Mouse (Mus musculus) lung, adult 2 months (tissue): ENCODE data around the gene Pfkfb2.

Experiments
- CTCF ChIP-seq: fragments of 200-500 bp; IDR thresholded peaks from 2 replicates; pipeline ENCODE4 v1.5.1; 2011; ENCODE audit warnings: mild to moderate bottlenecking, low read length, control low read depth; ENCODE audit not compliant: insufficient read depth
- POLR2A ChIP-seq: fragments of 200-500 bp; IDR thresholded peaks from 2 replicates; pipeline ENCODE4 v1.6.1; 2011; ENCODE audit warnings: low read depth, mild to moderate bottlenecking, control low read depth, low read length, borderline replicate concordance; ENCODE audit errors: extremely low read depth

DNA sequence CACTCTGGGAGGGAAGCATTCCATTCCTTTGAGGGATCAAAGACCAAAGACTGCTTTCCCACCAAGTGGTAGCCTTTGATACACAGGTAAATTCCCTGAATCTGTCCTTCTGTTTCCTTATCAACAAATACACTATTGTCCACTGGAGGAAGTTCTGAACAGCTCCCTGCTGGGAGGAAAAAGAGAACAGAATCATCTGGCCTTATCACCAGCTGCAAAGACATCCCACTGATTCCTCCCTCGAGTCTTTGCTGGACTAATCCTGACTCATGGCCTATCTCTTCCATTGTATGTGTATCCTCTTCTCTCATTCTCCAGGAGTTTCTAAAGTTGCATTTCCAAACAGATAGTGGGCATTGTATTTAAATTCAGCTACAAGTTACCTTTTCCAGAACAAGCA lies 45.1 kb downstream of the Pfkfb2 start:
- TF ChIP-seq CTCF = no peak
- no peak for TF ChIP-seq POLR2A
